Mouse (Mus musculus) bone marrow, adult 2 months (tissue): ENCODE results near the gene Ncoa1.
A peak's percentile ranks its signal among the peaks of the same experiment; 100 is the strongest.

Source experiments
- CTCF ChIP-seq: fragments of 200-500 bp; IDR thresholded peaks from 2 replicates; pipeline ENCODE4 v1.5.1; 2011; ENCODE audit warnings: low read length, control low read depth; ENCODE audit not compliant: control insufficient read depth, insufficient read depth
- POLR2A ChIP-seq: fragments of 200-500 bp; IDR thresholded peaks from 2 replicates; pipeline ENCODE4 v1.6.1; 2011; ENCODE audit warnings: low read depth, mild to moderate bottlenecking, control low read depth, low read length, borderline replicate concordance; ENCODE audit not compliant: control insufficient read depth

- TF ChIP-seq CTCF (0 out of 2 replicates have a peak, but pooled peaks have one; percentile 6), POLR2A (no peak)
Measured at GRCm38 (mm10) chr12:4392590-4392989, 84.4 kb downstream of the Ncoa1 start.
